Mouse (Mus musculus) ES-E14 (cell line): ENCODE data around the gene Fam189a1. TPM values are rescaled to one million over a fixed set of nuclear protein-coding genes. Genes with fewer than 3 reads are reported as not detected.

Experiments
- DNase-seq: peaks from one replicate; pipeline ENCODE4 v3.0.0-alpha.2; 2013; ENCODE audit warnings: low read depth, low spot score
- H3K27ac ChIP-seq: 2 replicates; pipeline ENCODE4 v1.5.1; 2012; ENCODE audit warnings: low read depth, mild to moderate bottlenecking, low read length, moderate library complexity, mixed read lengths; ENCODE audit not compliant: poor library complexity, insufficient read depth, severe bottlenecking
- H3K36me3 ChIP-seq: 2 replicates; pipeline ENCODE4 v1.6.1; 2012; ENCODE audit warnings: mild to moderate bottlenecking, low read length, moderate library complexity, mixed read lengths; ENCODE audit not compliant: control insufficient read depth, poor library complexity, insufficient read depth, severe bottlenecking
- H3K4me1 ChIP-seq, 2 experiments: fragments of 150-350 bp in 1 of 2; sonication (generic) in 1 of 2; 2 replicates each; pipeline ENCODE4 v1.6.1; 2012; ENCODE audit warnings: low read length in 2 of 2, mild to moderate bottlenecking in 1 of 2, mixed read lengths in 1 of 2; ENCODE audit not compliant: control insufficient read depth in 2 of 2, insufficient read depth in 2 of 2, poor library complexity in 1 of 2
- H3K4me3 ChIP-seq, 2 experiments: fragments of 150-350 bp in 1 of 2; sonication (generic) in 1 of 2; 2 replicates each; pipeline ENCODE4 v1.5.1; 2012; ENCODE audit warnings: low read length in 2 of 2, low read depth in 1 of 2, mild to moderate bottlenecking in 1 of 2, mixed read lengths in 1 of 2; ENCODE audit not compliant: insufficient read depth in 1 of 2, poor library complexity in 1 of 2, severe bottlenecking in 1 of 2
- H3K9ac ChIP-seq: 2 replicates; pipeline ENCODE4 v1.6.1; 2012; ENCODE audit warnings: low read depth, mild to moderate bottlenecking, low read length, mixed read lengths; ENCODE audit not compliant: poor library complexity, insufficient read depth, severe bottlenecking
- H3K9me3 ChIP-seq: fragments of 150-350 bp; sonication (generic); 2 replicates; pipeline ENCODE4 v1.6.1; 2012; ENCODE audit warnings: low read depth, mild to moderate bottlenecking, low read length; ENCODE audit not compliant: control insufficient read depth, insufficient read depth
- CHD2 ChIP-seq: IDR thresholded peaks from 2 replicates; pipeline ENCODE4 v1.6.1; 2014; ENCODE audit warnings: mild to moderate bottlenecking, low read depth, low read length, inconsistent platforms
- HCFC1 ChIP-seq: IDR thresholded peaks from 2 replicates; pipeline ENCODE4 v1.6.1; 2012; ENCODE audit warnings: low read length, inconsistent platforms, borderline replicate concordance; ENCODE audit not compliant: insufficient read depth
- MAFK ChIP-seq: IDR thresholded peaks from 2 replicates; pipeline ENCODE4 v1.6.1; 2014; ENCODE audit warnings: mild to moderate bottlenecking, low read depth, low read length, inconsistent platforms; ENCODE audit not compliant: insufficient read depth
- ZC3H11A ChIP-seq: IDR thresholded peaks from 2 replicates; pipeline ENCODE4 v1.6.1; 2012; ENCODE audit warnings: low read depth, mild to moderate bottlenecking, inconsistent platforms, low read length, borderline replicate concordance
- ZNF384 ChIP-seq: IDR thresholded peaks from 2 replicates; pipeline ENCODE4 v1.6.1; 2012; ENCODE audit warnings: low read depth, low read length, inconsistent platforms
- in situ Hi-C, 2 experiments: fragments of 600-800 bp; cut with MboI; formaldehyde crosslinking; loops; one replicate each; pipeline ENCODE4 v1.15.1; 2025; ENCODE audit warnings: low sequenced_read_pairs in 2 of 2, inconsistent platforms in 1 of 2; ENCODE audit not compliant: unreplicated experiment in 2 of 2
- total RNA-seq: library from RNA; depleted of rRNA; stranded (reverse); fragments of 300-350 nt; gene quantifications from 2 replicates; pipeline ENCODE4 v1.2.3, GENCODE M21; 2012

Gene Fam189a1
- total RNA-seq, 1 experiment, result 0.67 TPM

GRCm38 (mm10) chr7:64755141-64755540 is 401.2 kb downstream of the Fam189a1 start:
- peaks cover 0 to 2% of the 10 kb centered on the region in 2 experiments; a peak in 1 of 4 replicates for H3K4me1 ChIP-seq
- H3K27ac ChIP-seq, result no peak overlapping the region
- in situ Hi-C loops, result no loop called here
- DNase-seq, result no peak
- no peak overlapping the region for H3K4me3 ChIP-seq
- no peaks in the 10 kb centered on the region for H3K9me3 ChIP-seq
- TF ChIP-seq CHD2 (no peak), ZNF384 (no peak), MAFK (no peak), ZC3H11A (no peak), HCFC1 (no peak)
- no peaks in the 10 kb centered on the region for H3K36me3 ChIP-seq
- no peak overlapping the region for H3K9ac ChIP-seq

GRCm38 (mm10) chr7:64754161-64754560 is 402.2 kb downstream of the Fam189a1 start:
- in situ Hi-C loops, result no loop called here
- Histone ChIP-seq H3K9ac (no peak overlapping the region), H3K27ac (no peak overlapping the region), H3K36me3 (no peaks in the 10 kb centered on the region), H3K9me3 (no peaks in the 10 kb centered on the region), H3K4me1 (peaks cover 0 to 2% of the 10 kb centered on the region in 2 experiments; a peak in 1 of 4 replicates), H3K4me3 (no peak overlapping the region)
- TF ChIP-seq MAFK (no peak), ZNF384 (0 out of 2 replicates have a peak, but pooled peaks have one; percentile 29), ZC3H11A (no peak), HCFC1 (no peak)
- DNase-seq, result no peak

- Histone ChIP-seq H3K36me3 (no peaks in the 10 kb centered on the region), H3K9me3 (no peaks in the 10 kb centered on the region), H3K4me3 (no peak overlapping the region), H3K4me1 (peaks cover 0 to 2% of the 10 kb centered on the region in 2 experiments; a peak in 1 of 4 replicates), H3K9ac (no peak overlapping the region), H3K27ac (no peak overlapping the region)
- in situ Hi-C loops, result no loop called here
- TF ChIP-seq ZNF384 (no peak), ZC3H11A (no peak), CHD2 (no peak), MAFK (no peak), HCFC1 (no peak)
- DNase-seq, result no peak
Measured at GRCm38 (mm10) chr7:64753678-64754077, 402.7 kb downstream of the Fam189a1 start.

- in situ Hi-C loops, result no loop called here
- peaks cover 0 to 2% of the 10 kb centered on the region in 2 experiments; a peak in 1 of 4 replicates for H3K4me1 ChIP-seq
- no peak overlapping the region for H3K4me3 ChIP-seq
- H3K27ac ChIP-seq, result no peak overlapping the region
- H3K9me3 ChIP-seq, result no peaks in the 10 kb centered on the region
- DNase-seq, result no peak
- H3K36me3 ChIP-seq, result no peaks in the 10 kb centered on the region
- TF ChIP-seq CHD2 (no peak), ZNF384 (no peak), MAFK (no peak), HCFC1 (no peak), ZC3H11A (no peak)
- no peak overlapping the region for H3K9ac ChIP-seq
Measured at GRCm38 (mm10) chr7:64752133-64752532, 404.2 kb downstream of the Fam189a1 start.

GRCm38 (mm10) chr7:64751465-64751864 is 404.9 kb downstream of the Fam189a1 start:
- Histone ChIP-seq H3K9me3 (no peaks in the 10 kb centered on the region), H3K9ac (no peak overlapping the region), H3K36me3 (no peaks in the 10 kb centered on the region), H3K4me3 (no peak overlapping the region), H3K27ac (no peak overlapping the region), H3K4me1 (peaks cover 0 to 2% of the 10 kb centered on the region in 2 experiments; a peak in 1 of 4 replicates)
- in situ Hi-C loops, result no loop called here
- peak; percentile 58 for DNase-seq
- peak; percentile 58; the same call in 1 of the 2 replicates for TF ChIP-seq ZC3H11A
- TF ChIP-seq CHD2, result no peak
- no peak for TF ChIP-seq MAFK
- no peak for TF ChIP-seq HCFC1
